Mouse (Mus musculus) testis, adult 2 months (tissue): Measurements from ENCODE around the gene Scrg1.

Experiments used
- CTCF ChIP-seq: fragments of 200-500 bp; IDR thresholded peaks from 2 replicates; pipeline ENCODE4 v1.5.1; 2012; ENCODE audit warnings: low read depth, mild to moderate bottlenecking, inconsistent platforms, low read length, moderate library complexity; ENCODE audit not compliant: control insufficient read depth, insufficient read depth, insufficient replicate concordance
- POLR2A ChIP-seq: fragments of 200-500 bp; IDR thresholded peaks from 2 replicates; pipeline ENCODE4 v1.6.1; 2012; ENCODE audit warnings: low read depth, mild to moderate bottlenecking, inconsistent platforms, low read length, moderate library complexity; ENCODE audit not compliant: control insufficient read depth

- TF ChIP-seq CTCF = no peak
- TF ChIP-seq POLR2A = no peak
Measured at GRCm38 (mm10) chr8:57436437-57436796, 19.3 kb upstream of the Scrg1 start.
